Mouse (Mus musculus): ENCODE data around the gene Zfp428. TPM values are rescaled to one million over a fixed set of nuclear protein-coding genes. Genes with fewer than 3 reads are reported as not detected.
A peak's percentile ranks its signal among the peaks of the same experiment; 100 is the strongest.

The Zfp428 gene
- polyA plus RNA-seq, 1 experiment from 2014 or later, result 28.2 TPM

DNA sequence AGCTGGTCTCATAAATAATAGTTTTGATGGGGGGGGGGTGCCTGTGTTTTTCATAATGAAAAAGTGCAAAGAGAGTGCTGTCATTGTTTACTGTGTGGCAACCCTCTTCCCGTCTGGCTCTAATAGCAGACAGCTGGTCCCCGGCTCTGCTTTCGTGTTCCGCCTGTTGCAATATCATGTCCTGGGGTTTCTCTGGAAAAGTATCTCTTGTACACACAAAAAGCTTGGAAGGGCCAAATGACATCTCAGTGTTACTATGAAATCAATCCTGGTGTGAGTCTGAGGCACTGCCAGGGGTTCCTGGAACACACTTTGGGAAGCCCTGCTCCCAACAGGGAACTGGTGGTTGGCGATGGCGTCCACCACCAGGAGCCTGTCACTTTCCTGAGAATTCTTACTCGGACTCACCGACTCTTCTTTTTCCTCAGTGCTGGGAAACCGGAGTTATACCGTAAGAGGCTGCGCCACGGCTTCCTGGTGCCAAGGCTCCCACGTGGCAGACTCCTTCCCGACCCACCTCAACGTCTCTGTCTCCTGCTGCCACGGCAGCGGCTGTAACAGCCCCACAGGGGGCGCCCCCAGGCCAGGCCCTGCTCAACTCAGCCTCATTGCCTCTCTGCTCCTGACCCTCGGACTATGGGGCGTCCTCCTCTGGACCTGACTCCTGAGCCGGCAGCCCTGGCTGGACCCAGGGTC lies 31.8 kb upstream of the Zfp428 start:
- Histone ChIP-seq H3K27ac (replicated peaks in 1 of 2; ENCODE audit: control insufficient read depth in 1 of 2, insufficient read depth in 1 of 2, low read depth in 2 of 2, low read length in 2 of 2) (no peak overlapping the region), H3K4me2 (ENCODE audit: low read length) (no peak overlapping the region), H3K36me3 (ENCODE audit: control insufficient read depth, insufficient read depth, low read length) (no peaks in the 10 kb centered on the region), H3K4me1 (ENCODE audit: control insufficient read depth in 2 of 2, insufficient read depth in 2 of 2, low read length in 2 of 2) (no peaks in the 10 kb centered on the region), H3K9me3 (ENCODE audit: control insufficient read depth, low read length) (peaks cover 5% of the 10 kb centered on the region; the same call in 1 of the 2 replicates), H3K9ac (ENCODE audit: low read length) (no peak overlapping the region), H3K4me3 (ENCODE audit: control insufficient read depth in 1 of 2, insufficient read depth in 1 of 2, low read depth in 1 of 2, low read length in 2 of 2) (no peak overlapping the region), H3K27me3 (ENCODE audit: control insufficient read depth, insufficient read depth, low read length) (peaks cover 12% of the 10 kb centered on the region)
- no peak for ATAC-seq (ENCODE audit: insufficient number of reproducible peaks, insufficient read depth, low FRiP score, low read depth)
- 41% methylated on average over 21 of the region's 21 CpGs for WGBS

DNA sequence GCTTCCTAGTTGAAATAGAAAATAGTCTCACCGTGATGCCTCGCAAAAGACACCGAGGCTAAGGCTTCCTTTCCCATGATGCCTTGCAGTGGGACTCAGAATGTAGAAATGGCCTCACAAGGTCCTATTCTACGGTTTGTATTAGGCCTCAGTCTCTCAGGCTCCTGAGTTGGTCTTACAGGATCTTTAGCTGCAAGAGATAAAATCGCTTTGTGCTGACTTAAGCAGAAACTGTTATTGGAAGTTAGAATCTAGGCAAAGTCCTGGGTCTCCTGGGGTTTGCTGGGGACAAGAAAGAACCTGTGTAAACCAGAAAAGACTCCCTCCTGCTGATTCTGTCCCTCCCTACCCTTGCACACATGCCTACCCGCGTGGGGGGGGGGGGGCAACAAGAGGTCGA lies 30.5 kb upstream of the Zfp428 start:
- Histone ChIP-seq H3K9ac (ENCODE audit: low read length) (no peak overlapping the region), H3K9me3 (ENCODE audit: control insufficient read depth, low read length) (peaks cover 5% of the 10 kb centered on the region; the same call in 1 of the 2 replicates), H3K4me2 (ENCODE audit: low read length) (no peak overlapping the region), H3K36me3 (ENCODE audit: control insufficient read depth, insufficient read depth, low read length) (no peaks in the 10 kb centered on the region), H3K4me3 (ENCODE audit: control insufficient read depth in 1 of 2, insufficient read depth in 1 of 2, low read depth in 1 of 2, low read length in 2 of 2) (no peak overlapping the region), H3K4me1 (ENCODE audit: control insufficient read depth in 2 of 2, insufficient read depth in 2 of 2, low read length in 2 of 2) (0 out of 4 replicates have a peak, but pooled peaks cover 0 to 2% of the 10 kb centered on the region in 2 experiments), H3K27ac (replicated peaks in 1 of 2; ENCODE audit: control insufficient read depth in 1 of 2, insufficient read depth in 1 of 2, low read depth in 2 of 2, low read length in 2 of 2) (no peak overlapping the region), H3K27me3 (ENCODE audit: control insufficient read depth, insufficient read depth, low read length) (peaks cover 22% of the 10 kb centered on the region)
- ATAC-seq (ENCODE audit: insufficient number of reproducible peaks, insufficient read depth, low FRiP score, low read depth), result no peak
- WGBS, result 81% methylated on average over 8 of the region's 8 CpGs

DNA sequence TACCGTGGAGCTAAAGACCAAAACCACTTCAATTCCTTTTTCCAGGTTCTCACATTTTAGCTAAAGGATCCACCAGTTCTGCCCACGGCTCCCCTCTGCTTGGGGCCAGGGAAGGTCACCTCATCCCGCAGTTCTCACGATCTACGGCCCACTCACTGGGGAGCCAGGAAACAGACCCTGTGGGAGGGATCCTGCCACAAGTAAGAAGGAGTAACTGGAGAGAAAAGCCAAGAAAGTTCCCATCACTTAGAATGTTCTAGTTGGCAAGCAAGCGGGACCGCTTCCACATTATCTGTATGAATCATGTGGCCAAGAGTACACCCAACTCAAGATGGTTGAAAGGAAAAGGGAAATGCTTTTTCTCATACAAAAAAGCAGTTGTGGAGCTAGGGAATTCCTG lies 29.9 kb upstream of the Zfp428 start:
- Histone ChIP-seq H3K4me2 (ENCODE audit: low read length) (no peak overlapping the region), H3K9ac (ENCODE audit: low read length) (no peak overlapping the region), H3K4me1 (ENCODE audit: control insufficient read depth in 2 of 2, insufficient read depth in 2 of 2, low read length in 2 of 2) (peaks cover 0 to 8% of the 10 kb centered on the region in 2 experiments; a peak in 1 of 4 replicates), H3K27me3 (ENCODE audit: control insufficient read depth, insufficient read depth, low read length) (peaks cover 26% of the 10 kb centered on the region), H3K4me3 (ENCODE audit: control insufficient read depth in 1 of 2, insufficient read depth in 1 of 2, low read depth in 1 of 2, low read length in 2 of 2) (no peak overlapping the region), H3K36me3 (ENCODE audit: control insufficient read depth, insufficient read depth, low read length) (no peaks in the 10 kb centered on the region), H3K9me3 (ENCODE audit: control insufficient read depth, low read length) (peaks cover 5% of the 10 kb centered on the region; the same call in 1 of the 2 replicates), H3K27ac (replicated peaks in 1 of 2; ENCODE audit: control insufficient read depth in 1 of 2, insufficient read depth in 1 of 2, low read depth in 2 of 2, low read length in 2 of 2) (no peak overlapping the region)
- no peak for ATAC-seq (ENCODE audit: insufficient number of reproducible peaks, insufficient read depth, low FRiP score, low read depth)
- WGBS, result 81% methylated on average over 7 of the region's 7 CpGs

DNA sequence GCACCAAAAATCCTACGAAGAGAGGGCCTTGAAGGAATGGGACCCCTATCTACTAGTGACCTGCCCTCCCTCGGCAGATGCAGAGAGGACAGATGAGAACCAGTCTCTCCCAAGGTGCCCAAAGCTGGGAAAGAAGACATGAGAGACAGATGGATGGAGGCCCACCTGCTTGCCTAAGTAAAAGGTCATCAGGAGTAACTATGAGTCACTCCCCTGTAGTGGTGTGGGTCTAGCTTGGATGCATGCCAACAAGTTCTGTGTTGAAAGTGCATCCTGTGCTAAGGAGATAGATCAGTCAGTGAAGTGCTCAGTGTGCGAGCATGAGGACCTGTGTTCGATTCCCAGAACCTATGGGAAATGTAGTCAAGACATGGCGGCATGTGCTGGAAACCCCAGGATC lies 27.9 kb upstream of the Zfp428 start:
- no peak overlapping the region for H3K4me2 ChIP-seq (ENCODE audit: low read length)
- no peak overlapping the region for H3K27ac ChIP-seq (replicated peaks in 1 of 2; ENCODE audit: control insufficient read depth in 1 of 2, insufficient read depth in 1 of 2, low read depth in 2 of 2, low read length in 2 of 2)
- ATAC-seq (ENCODE audit: insufficient number of reproducible peaks, insufficient read depth, low FRiP score, low read depth), result no peak
- 80% methylated on average over 5 of the region's 5 CpGs for WGBS
- H3K36me3 ChIP-seq (ENCODE audit: control insufficient read depth, insufficient read depth, low read length), result no peaks in the 10 kb centered on the region
- H3K9me3 ChIP-seq (ENCODE audit: control insufficient read depth, low read length), result peaks cover 5% of the 10 kb centered on the region; the same call in 1 of the 2 replicates
- H3K27me3 ChIP-seq (ENCODE audit: control insufficient read depth, insufficient read depth, low read length), result peaks cover 40% of the 10 kb centered on the region
- peaks cover 0 to 10% of the 10 kb centered on the region in 2 experiments; a peak in 1 of 4 replicates for H3K4me1 ChIP-seq (ENCODE audit: control insufficient read depth in 2 of 2, insufficient read depth in 2 of 2, low read length in 2 of 2)
- H3K4me3 ChIP-seq (ENCODE audit: control insufficient read depth in 1 of 2, insufficient read depth in 1 of 2, low read depth in 1 of 2, low read length in 2 of 2), result no peak overlapping the region
- no peak overlapping the region for H3K9ac ChIP-seq (ENCODE audit: low read length)

DNA sequence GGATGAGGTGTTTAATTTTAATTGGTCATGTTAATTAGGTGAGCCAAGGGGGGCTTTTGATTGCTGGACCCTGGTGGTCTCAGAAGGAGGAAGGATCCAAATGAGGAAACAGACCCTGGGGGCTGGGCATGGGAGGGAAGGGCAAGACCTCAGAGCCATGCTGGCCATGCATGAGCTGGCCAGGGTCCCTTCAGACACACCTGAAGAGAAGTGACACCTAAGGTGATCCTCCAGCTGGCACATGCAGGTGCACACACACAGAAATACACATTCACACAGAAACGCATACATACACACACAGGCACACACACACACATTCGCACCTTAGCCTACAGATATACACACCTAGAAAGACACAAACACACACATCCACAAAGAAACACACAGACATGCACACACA lies 27.1 kb upstream of the Zfp428 start:
- WGBS, result 85% methylated on average over 2 of the region's 2 CpGs

DNA sequence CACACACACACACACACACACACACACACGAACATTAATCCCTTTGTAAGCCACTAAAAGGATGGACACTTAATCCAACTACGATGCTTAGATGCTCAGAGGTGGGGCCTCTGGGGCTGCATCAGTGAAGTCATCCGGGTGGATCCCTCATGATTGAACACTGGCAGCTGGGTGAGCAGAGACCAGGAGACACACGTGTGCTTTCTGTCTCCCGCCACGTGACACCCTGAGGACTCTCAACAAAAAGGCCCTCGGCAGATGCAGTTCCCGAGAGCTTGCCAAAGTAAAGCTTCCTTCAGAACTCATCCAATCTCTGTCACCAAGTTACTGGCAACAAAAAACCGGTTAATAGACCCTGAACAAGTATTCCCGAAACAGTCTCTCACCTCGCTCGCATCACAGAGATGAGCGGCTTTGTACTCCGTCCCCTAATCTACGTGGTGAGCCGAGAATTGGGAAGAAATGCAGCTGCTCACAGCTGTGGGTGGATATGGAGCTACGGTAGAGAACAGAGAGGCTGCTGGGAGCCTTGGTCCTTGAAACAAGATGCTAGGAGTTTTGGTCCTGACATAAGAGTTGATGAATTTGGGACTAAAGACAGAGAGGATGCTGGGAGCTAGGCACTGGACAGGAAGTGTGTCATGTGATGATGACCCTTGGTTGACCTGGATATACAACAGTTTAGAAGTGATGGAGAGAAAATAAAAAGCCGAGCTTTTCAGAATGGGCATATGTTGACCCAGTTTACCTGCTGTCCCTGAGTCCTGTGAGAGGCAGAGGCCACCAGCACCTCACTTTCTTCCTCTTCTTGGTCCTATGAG lies 26.5 kb upstream of the Zfp428 start:
- Histone ChIP-seq H3K27ac (replicated peaks in 1 of 2; ENCODE audit: control insufficient read depth in 1 of 2, insufficient read depth in 1 of 2, low read depth in 2 of 2, low read length in 2 of 2) (no peak overlapping the region), H3K4me1 (ENCODE audit: control insufficient read depth in 2 of 2, insufficient read depth in 2 of 2, low read length in 2 of 2) (peaks cover 0 to 10% of the 10 kb centered on the region in 2 experiments; a peak in 1 of 4 replicates), H3K4me2 (ENCODE audit: low read length) (no peak overlapping the region), H3K36me3 (ENCODE audit: control insufficient read depth, insufficient read depth, low read length) (no peaks in the 10 kb centered on the region), H3K9me3 (ENCODE audit: control insufficient read depth, low read length) (peaks cover 5% of the 10 kb centered on the region; the same call in 1 of the 2 replicates), H3K4me3 (ENCODE audit: control insufficient read depth in 1 of 2, insufficient read depth in 1 of 2, low read depth in 1 of 2, low read length in 2 of 2) (no peak overlapping the region), H3K9ac (ENCODE audit: low read length) (no peak overlapping the region), H3K27me3 (ENCODE audit: control insufficient read depth, insufficient read depth, low read length) (peaks cover 47% of the 10 kb centered on the region)
- no peak for ATAC-seq (ENCODE audit: insufficient number of reproducible peaks, insufficient read depth, low FRiP score, low read depth)
- WGBS, result 55% methylated on average over 18 of the region's 18 CpGs

More for the DNA sequence above, 27.1 kb upstream of the Zfp428 start:
- Histone ChIP-seq H3K9me3 (ENCODE audit: control insufficient read depth, low read length) (peaks cover 5% of the 10 kb centered on the region; the same call in 1 of the 2 replicates), H3K36me3 (ENCODE audit: control insufficient read depth, insufficient read depth, low read length) (no peaks in the 10 kb centered on the region), H3K4me1 (ENCODE audit: control insufficient read depth in 2 of 2, insufficient read depth in 2 of 2, low read length in 2 of 2) (peaks cover 0 to 10% of the 10 kb centered on the region in 2 experiments; a peak in 1 of 4 replicates), H3K9ac (ENCODE audit: low read length) (no peak overlapping the region), H3K27me3 (ENCODE audit: control insufficient read depth, insufficient read depth, low read length) (peaks cover 47% of the 10 kb centered on the region), H3K4me2 (ENCODE audit: low read length) (no peak overlapping the region), H3K27ac (replicated peaks in 1 of 2; ENCODE audit: control insufficient read depth in 1 of 2, insufficient read depth in 1 of 2, low read depth in 2 of 2, low read length in 2 of 2) (no peak overlapping the region), H3K4me3 (ENCODE audit: control insufficient read depth in 1 of 2, insufficient read depth in 1 of 2, low read depth in 1 of 2, low read length in 2 of 2) (no peak overlapping the region)
- ATAC-seq (ENCODE audit: insufficient number of reproducible peaks, insufficient read depth, low FRiP score, low read depth), result no peak

DNA sequence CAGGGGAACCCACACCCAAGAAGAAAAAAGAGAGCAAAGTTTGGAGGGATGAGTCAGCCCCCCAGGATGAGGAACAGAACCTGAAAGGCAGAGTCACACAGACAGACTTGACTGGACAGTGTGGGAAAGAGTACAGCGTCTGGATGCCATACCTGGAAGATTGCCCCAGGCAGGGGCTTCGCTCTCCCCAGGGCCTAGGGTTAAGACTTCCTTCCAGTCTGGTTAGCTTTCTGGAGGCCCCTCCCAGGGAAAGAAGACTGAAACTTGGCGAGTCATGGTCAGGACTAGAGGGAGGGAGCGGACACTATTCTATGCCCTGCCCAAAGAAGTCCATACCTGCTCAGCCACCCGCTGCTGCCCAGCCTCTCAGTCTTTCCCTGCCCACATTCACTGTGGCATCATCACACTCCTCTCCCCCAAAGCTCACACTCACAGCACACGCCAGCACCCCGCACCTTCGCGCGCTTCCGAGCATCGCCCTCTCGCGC lies 25.8 kb upstream of the Zfp428 start:
- no peak overlapping the region for H3K27ac ChIP-seq (replicated peaks in 1 of 2; ENCODE audit: control insufficient read depth in 1 of 2, insufficient read depth in 1 of 2, low read depth in 2 of 2, low read length in 2 of 2)
- WGBS, result 16% methylated on average over 14 of the region's 14 CpGs
- H3K4me3 ChIP-seq (ENCODE audit: control insufficient read depth in 1 of 2, insufficient read depth in 1 of 2, low read depth in 1 of 2, low read length in 2 of 2), result peak overlapping the region; percentile 47 to 54
- H3K9me3 ChIP-seq (ENCODE audit: control insufficient read depth, low read length), result peaks cover 5% of the 10 kb centered on the region; the same call in 1 of the 2 replicates
- peaks cover 47% of the 10 kb centered on the region for H3K27me3 ChIP-seq (ENCODE audit: control insufficient read depth, insufficient read depth, low read length)
- peak overlapping the region; percentile 94 for H3K4me2 ChIP-seq (ENCODE audit: low read length)
- peaks cover 0 to 10% of the 10 kb centered on the region in 2 experiments; a peak in 1 of 4 replicates for H3K4me1 ChIP-seq (ENCODE audit: control insufficient read depth in 2 of 2, insufficient read depth in 2 of 2, low read length in 2 of 2)
- H3K36me3 ChIP-seq (ENCODE audit: control insufficient read depth, insufficient read depth, low read length), result no peaks in the 10 kb centered on the region
- peak overlapping the region; percentile 70 for H3K9ac ChIP-seq (ENCODE audit: low read length)
- ATAC-seq (ENCODE audit: insufficient number of reproducible peaks, insufficient read depth, low FRiP score, low read depth), result peak; percentile 12; the same call in 1 of the 2 replicates

Measured in heart, embryonic 14.5 days (tissue).